Comparison of ENCODE assay signal across 8 mouse cellular contexts in the genomic region with DNA sequence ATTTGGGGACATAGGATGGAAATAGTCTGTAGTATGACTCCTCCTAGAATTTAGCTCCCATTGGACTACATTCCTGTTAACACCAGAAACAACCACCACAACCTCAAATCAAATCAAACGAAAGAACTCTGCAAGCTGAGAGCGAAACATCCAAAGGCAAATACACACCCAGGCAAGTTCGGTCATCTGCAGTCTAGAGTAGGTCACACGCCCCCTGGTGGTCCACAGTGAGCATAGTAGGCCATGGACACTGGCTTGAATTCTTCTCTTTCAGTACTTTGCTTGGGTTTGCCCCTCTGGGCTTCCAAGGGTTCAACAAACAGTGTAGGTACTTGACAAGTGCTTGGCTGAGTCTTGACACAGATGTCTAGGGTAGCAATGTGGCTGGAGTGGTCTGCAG. TPM values are rescaled to one million over a fixed set of nuclear protein-coding genes. Genes with fewer than 3 reads are reported as not detected.
DNase-seq lines count a peak whose midpoint lies in the region; ATAC-seq and TF ChIP-seq lines count a peak whose summit lies in the region.

No protein-coding gene starts in this region.

- 0% methylated on average over 4 of the region's 4 CpGs for WGBS in bone marrow, adult 2 months
- WGBS in heart, embryonic 10.5 days: 29% methylated on average over 4 of the region's 4 CpGs
- whole genome bisulfite sequencing in liver, embryonic 14.5 days (ENCODE audit: insufficient replicate concordance): 9% methylated on average over 4 of the region's 4 CpGs
- WGBS in neural tube, embryonic 11.5 days: 20% methylated on average over 4 of the region's 4 CpGs

- peak; percentile 94 for TF ChIP-seq CTCF in bone marrow, adult 2 months (IDR thresholded peaks at IDR 0.05; ENCODE audit: control insufficient read depth, insufficient read depth, low read length)
- peak; percentile 86; the same call in 1 of the 2 replicates for TF ChIP-seq CTCF in embryonic fibroblast, embryonic 13.5 days (IDR thresholded peaks at IDR 0.05; ENCODE audit: borderline replicate concordance, insufficient read depth, low read length)
- TF ChIP-seq CTCF in liver, embryonic 14.5 days (IDR thresholded peaks at IDR 0.05; ENCODE audit: low read depth): peak; percentile 98

- TF ChIP-seq POLR2A in bone marrow, adult 2 months (IDR thresholded peaks at IDR 0.05; ENCODE audit: borderline replicate concordance, control insufficient read depth, low read depth, low read length): no peak
- TF ChIP-seq POLR2A in embryonic fibroblast, embryonic 13.5 days (IDR thresholded peaks at IDR 0.05; ENCODE audit: low read depth, low read length): no peak

- no peak overlapping the region for H3K27ac ChIP-seq in bone marrow, adult 2 months (ENCODE audit: control insufficient read depth, insufficient read depth, low read depth, low read length, poor library complexity)
- H3K27ac ChIP-seq in embryonic fibroblast, embryonic 13.5 days (ENCODE audit: insufficient read depth, low read length): no peak overlapping the region
- H3K27ac ChIP-seq in heart, embryonic 10.5 days: no peak overlapping the region
- no peak overlapping the region for H3K27ac ChIP-seq in liver, embryonic 14.5 days
- H3K27ac ChIP-seq in neural tube, embryonic 11.5 days (ENCODE audit: low read depth, low read length): no peak overlapping the region

- no peaks in the 10 kb centered on the region for H3K9me3 ChIP-seq in heart, embryonic 10.5 days
- no peaks in the 10 kb centered on the region for H3K9me3 ChIP-seq in liver, embryonic 14.5 days (ENCODE audit: control insufficient read depth, low read length)
- no peaks in the 10 kb centered on the region for H3K9me3 ChIP-seq in neural tube, embryonic 11.5 days (ENCODE audit: control insufficient read depth, low read length)

- H3K4me2 ChIP-seq in liver, embryonic 14.5 days (ENCODE audit: low read depth): peak overlapping the region; percentile 68
- no peak overlapping the region for H3K4me2 ChIP-seq in neural tube, embryonic 11.5 days (ENCODE audit: low read depth)

- no peak overlapping the region for H3K4me3 ChIP-seq in bone marrow, adult 2 months (replicated peaks; ENCODE audit: control insufficient read depth, low read depth, low read length)
- H3K4me3 ChIP-seq in embryonic fibroblast, embryonic 13.5 days (ENCODE audit: insufficient read depth, low read length): no peak overlapping the region
- no peak overlapping the region; the same call in 1 of the 2 replicates for H3K4me3 ChIP-seq in heart, embryonic 10.5 days
- H3K4me3 ChIP-seq in liver, embryonic 14.5 days (ENCODE audit: insufficient read depth in 1 of 2, low read depth in 2 of 2, low read length in 2 of 2): peak overlapping the region in 1 of 2 experiments; percentile 29; a peak in 2 of 4 replicates
- no peak overlapping the region for H3K4me3 ChIP-seq in neural tube, embryonic 11.5 days (ENCODE audit: low read depth, low read length)

- no peaks in the 10 kb centered on the region for H3K36me3 ChIP-seq in heart, embryonic 10.5 days
- no peaks in the 10 kb centered on the region for H3K36me3 ChIP-seq in liver, embryonic 14.5 days (replicated peaks; ENCODE audit: control insufficient read depth, insufficient read depth, low read depth)
- no peaks in the 10 kb centered on the region for H3K36me3 ChIP-seq in neural tube, embryonic 11.5 days (ENCODE audit: control insufficient read depth, insufficient read depth, low read length)

- H3K27me3 ChIP-seq in heart, embryonic 10.5 days (ENCODE audit: insufficient read depth, poor library complexity, severe bottlenecking): no peaks in the 10 kb centered on the region
- no peaks in the 10 kb centered on the region for H3K27me3 ChIP-seq in liver, embryonic 14.5 days (ENCODE audit: control insufficient read depth, insufficient read depth, low read length)
- no peaks in the 10 kb centered on the region for H3K27me3 ChIP-seq in neural tube, embryonic 11.5 days (ENCODE audit: control insufficient read depth, insufficient read depth, low read length)

- peaks cover 3% of the 10 kb centered on the region for H3K4me1 ChIP-seq in bone marrow, adult 2 months (ENCODE audit: control insufficient read depth, insufficient read depth, low read length)
- H3K4me1 ChIP-seq in embryonic fibroblast, embryonic 13.5 days (ENCODE audit: control insufficient read depth, insufficient read depth, low read length): no peaks in the 10 kb centered on the region
- peaks cover 9% of the 10 kb centered on the region for H3K4me1 ChIP-seq in heart, embryonic 10.5 days
- H3K4me1 ChIP-seq in liver, embryonic 14.5 days (replicated peaks; ENCODE audit: control insufficient read depth in 2 of 2, insufficient read depth in 2 of 2, low read length in 1 of 2): peaks cover 5 to 10% of the 10 kb centered on the region in 2 experiments; a peak in 3 of 4 replicates
- H3K4me1 ChIP-seq in neural tube, embryonic 11.5 days (ENCODE audit: control insufficient read depth, insufficient read depth, low read length): no peaks in the 10 kb centered on the region

- H3K9ac ChIP-seq in liver, embryonic 14.5 days (replicated peaks): no peak overlapping the region
- no peak overlapping the region for H3K9ac ChIP-seq in neural tube, embryonic 11.5 days (ENCODE audit: low read length)

- peak; percentile 53; the same call in 1 of the 2 replicates for ATAC-seq in liver, embryonic 14.5 days (ENCODE audit: insufficient read depth)
- ATAC-seq in neural tube, embryonic 11.5 days (ENCODE audit: insufficient read depth, low FRiP score, low TSS enrichment): no peak

- no peak for TF ChIP-seq EP300 in liver, embryonic 14.5 days (IDR thresholded peaks at IDR 0.05; ENCODE audit: low read depth)

- peak; percentile 89 for DNase-seq in CD4-positive, CD25-positive, alpha-beta regulatory T cell, adult 2 months (ENCODE audit: low read depth, low spot score)
- peak; percentile 83 for DNase-seq in heart, embryonic 10.5 days (ENCODE audit: low spot score)
- peak; percentile 86 for DNase-seq in kidney, postnatal 10 days
- DNase-seq in liver, embryonic 14.5 days (ENCODE audit: low read depth in 3 of 3, low spot score in 3 of 3): peak; percentile 55 to 61 (median 60)
- DNase-seq in neural tube, embryonic 11.5 days (ENCODE audit: low spot score): peak; percentile 58
- DNase-seq in testis, postnatal 10 days (ENCODE audit: low spot score): peak; percentile 85

RNA-seq across cellular contexts. Expression of a gene that starts 6.4 kb away (rescaled TPM):
- polyA plus RNA-seq in bone marrow, adult 2 months (2011; ENCODE audit: insufficient read depth, insufficient read length, low replicate concordance, missing spikeins): 1.2 and 4.0 TPM in 2 replicates
- not detected in 2 replicates for polyA plus RNA-seq in embryonic fibroblast, embryonic 13.5 days (2011; ENCODE audit: insufficient read length, low read depth, missing spikeins)
- 0.63 and 19.7 TPM in 2 replicates for polyA plus RNA-seq in heart, embryonic 10.5 days (2016; fragmentation: Nextera tagmentation; extraction: Ambion mirVana)
- 164 and 200 TPM in 2 replicates for polyA plus RNA-seq in liver, embryonic 14.5 days (2012; rRNA removed)
- 202 and 224 TPM in 2 replicates for polyA plus RNA-seq in liver, embryonic 14.5 days (2014; fragmentation: Nextera tagmentation; extraction: Ambion mirVana)
- 0.11 TPM in 1 of 2 replicates, not detected in the other for polyA plus RNA-seq in neural tube, embryonic 11.5 days (2014; fragmentation: Nextera tagmentation; extraction: Ambion mirVana)

RNA-seq across cellular contexts. Expression of a gene that starts 53.4 kb away (rescaled TPM):
- 5.3 and 14.4 TPM in 2 replicates for polyA plus RNA-seq in bone marrow, adult 2 months (2011; ENCODE audit: insufficient read depth, insufficient read length, low replicate concordance, missing spikeins)
- polyA plus RNA-seq in embryonic fibroblast, embryonic 13.5 days (2011; ENCODE audit: insufficient read length, low read depth, missing spikeins): 13.9 and 14.8 TPM in 2 replicates
- 40.2 and 52.2 TPM in 2 replicates for polyA plus RNA-seq in heart, embryonic 10.5 days (2016; fragmentation: Nextera tagmentation; extraction: Ambion mirVana)
- 2.8 and 5.0 TPM in 2 replicates for polyA plus RNA-seq in liver, embryonic 14.5 days (2012; rRNA removed)
- polyA plus RNA-seq in liver, embryonic 14.5 days (2014; fragmentation: Nextera tagmentation; extraction: Ambion mirVana): 9.6 and 11.8 TPM in 2 replicates
- polyA plus RNA-seq in neural tube, embryonic 11.5 days (2014; fragmentation: Nextera tagmentation; extraction: Ambion mirVana): 38.4 and 45.0 TPM in 2 replicates
